Mouse (Mus musculus) lung, adult 2 months (tissue): Measurements from ENCODE around the gene Chmp1a.

Source experiments
- CTCF ChIP-seq: fragments of 200-500 bp; IDR thresholded peaks from 2 replicates; pipeline ENCODE4 v1.5.1; 2011; ENCODE audit warnings: mild to moderate bottlenecking, low read length, control low read depth; ENCODE audit not compliant: insufficient read depth
- POLR2A ChIP-seq: fragments of 200-500 bp; IDR thresholded peaks from 2 replicates; pipeline ENCODE4 v1.6.1; 2011; ENCODE audit warnings: low read depth, mild to moderate bottlenecking, control low read depth, low read length, borderline replicate concordance; ENCODE audit errors: extremely low read depth

DNA sequence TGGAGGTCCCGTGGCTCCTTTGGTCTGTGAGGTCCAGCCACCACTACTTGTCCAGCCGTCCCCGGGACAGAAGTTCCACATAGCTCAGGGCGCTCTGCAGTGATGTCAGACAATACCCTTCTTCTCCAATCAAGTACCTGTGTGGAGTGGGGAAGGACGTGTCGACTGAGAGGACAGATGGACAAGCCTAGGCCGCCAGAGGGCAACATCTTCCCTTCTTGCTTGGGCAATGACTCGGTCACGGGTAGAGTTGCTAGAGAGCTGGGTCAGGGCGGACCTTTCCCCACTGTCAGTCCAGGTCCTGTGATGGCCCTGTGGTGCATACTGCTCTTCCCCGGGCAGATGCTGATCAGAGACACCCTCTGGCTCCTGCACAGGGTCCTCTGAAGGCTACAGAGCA, 30.5 kb upstream of the Chmp1a start:
- no peak for TF ChIP-seq CTCF
- no peak for TF ChIP-seq POLR2A
